Mouse (Mus musculus): Measurements from ENCODE around the gene Gm45062. TPM values are rescaled to one million over a fixed set of nuclear protein-coding genes. Genes with fewer than 3 reads are reported as not detected.

Gm45062 gene
- polyA plus RNA-seq, 1 experiment = not detected

- Histone ChIP-seq H3K4me3 (replicated peaks) (no peak overlapping the region), H3K27me3 (replicated peaks) (no peaks in the 10 kb centered on the region), H3K36me3 (replicated peaks; ENCODE audit: low read length) (peaks cover 10% of the 10 kb centered on the region), H3K9me3 (no peaks in the 10 kb centered on the region), H3K4me1 (peaks cover 5% of the 10 kb centered on the region)
- no peak for TF ChIP-seq GATA1 (IDR thresholded peaks at IDR 0.05; ENCODE audit: borderline replicate concordance, low read length)
- no peak for TF ChIP-seq FLI1 (IDR thresholded peaks at IDR 0.05; ENCODE audit: low read length)
Observed at GRCm38 (mm10) chr6:8405844-8406243, 146.6 kb downstream of the Gm45062 start.

- Histone ChIP-seq H3K27me3 (replicated peaks) (no peaks in the 10 kb centered on the region), H3K36me3 (replicated peaks; ENCODE audit: low read length) (peaks cover 4% of the 10 kb centered on the region), H3K4me3 (replicated peaks) (no peak overlapping the region), H3K9me3 (no peaks in the 10 kb centered on the region), H3K4me1 (peaks cover 9% of the 10 kb centered on the region)
- no peak for TF ChIP-seq FLI1 (IDR thresholded peaks at IDR 0.05; ENCODE audit: low read length)
- TF ChIP-seq GATA1 (IDR thresholded peaks at IDR 0.05; ENCODE audit: borderline replicate concordance, low read length) = no peak
Observed at GRCm38 (mm10) chr6:8408332-8408731, 149.1 kb downstream of the Gm45062 start.

GRCm38 (mm10) chr6:8409865-8410264 lies 150.6 kb downstream of the Gm45062 start:
- Histone ChIP-seq H3K4me3 (replicated peaks) (no peak overlapping the region), H3K9me3 (no peaks in the 10 kb centered on the region), H3K36me3 (replicated peaks; ENCODE audit: low read length) (peaks cover 4% of the 10 kb centered on the region), H3K27me3 (replicated peaks) (no peaks in the 10 kb centered on the region), H3K4me1 (peaks cover 9% of the 10 kb centered on the region)
- TF ChIP-seq FLI1 (IDR thresholded peaks at IDR 0.05; ENCODE audit: low read length) (no peak), GATA1 (IDR thresholded peaks at IDR 0.05; ENCODE audit: borderline replicate concordance, low read length) (no peak)

GRCm38 (mm10) chr6:8412845-8413598 lies 153.8 kb downstream of the Gm45062 start:
- H3K9me3 ChIP-seq = no peaks in the 10 kb centered on the region
- H3K36me3 ChIP-seq (replicated peaks; ENCODE audit: low read length) = peaks cover 4% of the 10 kb centered on the region
- H3K4me1 ChIP-seq = peaks cover 9% of the 10 kb centered on the region
- H3K4me3 ChIP-seq (replicated peaks) = no peak overlapping the region
- no peaks in the 10 kb centered on the region for H3K27me3 ChIP-seq (replicated peaks)
- TF ChIP-seq FLI1 (IDR thresholded peaks at IDR 0.05; ENCODE audit: low read length) (no peak), GATA1 (IDR thresholded peaks at IDR 0.05; ENCODE audit: borderline replicate concordance, low read length) (no peak)

- TF ChIP-seq FLI1 (IDR thresholded peaks at IDR 0.05; ENCODE audit: low read length) (no peak), GATA1 (IDR thresholded peaks at IDR 0.05; ENCODE audit: borderline replicate concordance, low read length) (no peak)
- no peak overlapping the region for H3K4me3 ChIP-seq (replicated peaks)
- H3K4me1 ChIP-seq = peaks cover 9% of the 10 kb centered on the region
Observed at GRCm38 (mm10) chr6:8414020-8414419, 154.8 kb downstream of the Gm45062 start.

GRCm38 (mm10) chr6:8415823-8416222 lies 156.6 kb downstream of the Gm45062 start:
- Histone ChIP-seq H3K4me1 (peaks cover 9% of the 10 kb centered on the region), H3K9me3 (no peaks in the 10 kb centered on the region), H3K36me3 (replicated peaks; ENCODE audit: low read length) (peaks cover 4% of the 10 kb centered on the region), H3K27me3 (replicated peaks) (no peaks in the 10 kb centered on the region), H3K4me3 (replicated peaks) (no peak overlapping the region)
- TF ChIP-seq GATA1 (IDR thresholded peaks at IDR 0.05; ENCODE audit: borderline replicate concordance, low read length) (no peak), FLI1 (IDR thresholded peaks at IDR 0.05; ENCODE audit: low read length) (no peak)

More at GRCm38 (mm10) chr6:8414020-8414419, 154.8 kb downstream of the Gm45062 start:
- H3K36me3 ChIP-seq (replicated peaks; ENCODE audit: low read length) = peaks cover 4% of the 10 kb centered on the region
- no peaks in the 10 kb centered on the region for H3K9me3 ChIP-seq
- no peaks in the 10 kb centered on the region for H3K27me3 ChIP-seq (replicated peaks)

GRCm38 (mm10) chr6:8416802-8417569 lies 157.7 kb downstream of the Gm45062 start:
- H3K36me3 ChIP-seq (replicated peaks; ENCODE audit: low read length) = peaks cover 2% of the 10 kb centered on the region
- TF ChIP-seq GATA1 (IDR thresholded peaks at IDR 0.05; ENCODE audit: borderline replicate concordance, low read length) (no peak), FLI1 (IDR thresholded peaks at IDR 0.05; ENCODE audit: low read length) (no peak)
- no peaks in the 10 kb centered on the region for H3K9me3 ChIP-seq
- no peak overlapping the region for H3K4me3 ChIP-seq (replicated peaks)
- no peaks in the 10 kb centered on the region for H3K27me3 ChIP-seq (replicated peaks)
- peaks cover 6% of the 10 kb centered on the region; the same call in 1 of the 2 replicates for H3K4me1 ChIP-seq

- Histone ChIP-seq H3K36me3 (replicated peaks; ENCODE audit: low read length) (peaks cover 4% of the 10 kb centered on the region), H3K4me3 (replicated peaks) (no peak overlapping the region), H3K9me3 (no peaks in the 10 kb centered on the region), H3K4me1 (peaks cover 22% of the 10 kb centered on the region), H3K27me3 (replicated peaks) (no peaks in the 10 kb centered on the region)
- TF ChIP-seq FLI1 (IDR thresholded peaks at IDR 0.05; ENCODE audit: low read length) (no peak), GATA1 (IDR thresholded peaks at IDR 0.05; ENCODE audit: borderline replicate concordance, low read length) (no peak)
Observed at GRCm38 (mm10) chr6:8419485-8420186, 160.4 kb downstream of the Gm45062 start.

- TF ChIP-seq GATA1 (IDR thresholded peaks at IDR 0.05; ENCODE audit: borderline replicate concordance, low read length) (no peak), FLI1 (IDR thresholded peaks at IDR 0.05; ENCODE audit: low read length) (no peak)
- H3K9me3 ChIP-seq = no peaks in the 10 kb centered on the region
- no peaks in the 10 kb centered on the region for H3K27me3 ChIP-seq (replicated peaks)
- peaks cover 23% of the 10 kb centered on the region for H3K4me1 ChIP-seq
- no peak overlapping the region for H3K4me3 ChIP-seq (replicated peaks)
- peaks cover 4% of the 10 kb centered on the region for H3K36me3 ChIP-seq (replicated peaks; ENCODE audit: low read length)
Observed at GRCm38 (mm10) chr6:8420187-8420503, 160.9 kb downstream of the Gm45062 start.

Measured in megakaryocyte, embryonic 14.5 days (primary cell).